Mouse (Mus musculus): ENCODE measurements around the gene Syf2.

GRCm38 (mm10) chr4:134929536-134929935 lies 1.2 kb upstream of the Syf2 start:
- TF ChIP-seq CTCF (IDR thresholded peaks at IDR 0.05; ENCODE audit: control insufficient read depth, insufficient read depth, insufficient replicate concordance, low read depth, low read length) (no peak), POLR2A (IDR thresholded peaks at IDR 0.05; ENCODE audit: control insufficient read depth, low read depth, low read length) (no peak)
